Mouse (Mus musculus): ENCODE results near the gene Tnks2.
"Not testable (repeated sequence)": the region's sequence is repeated elsewhere in the genome, so short reads cannot be mapped to it uniquely, and the experiment has no call there.

Gene Tnks2

DNA sequence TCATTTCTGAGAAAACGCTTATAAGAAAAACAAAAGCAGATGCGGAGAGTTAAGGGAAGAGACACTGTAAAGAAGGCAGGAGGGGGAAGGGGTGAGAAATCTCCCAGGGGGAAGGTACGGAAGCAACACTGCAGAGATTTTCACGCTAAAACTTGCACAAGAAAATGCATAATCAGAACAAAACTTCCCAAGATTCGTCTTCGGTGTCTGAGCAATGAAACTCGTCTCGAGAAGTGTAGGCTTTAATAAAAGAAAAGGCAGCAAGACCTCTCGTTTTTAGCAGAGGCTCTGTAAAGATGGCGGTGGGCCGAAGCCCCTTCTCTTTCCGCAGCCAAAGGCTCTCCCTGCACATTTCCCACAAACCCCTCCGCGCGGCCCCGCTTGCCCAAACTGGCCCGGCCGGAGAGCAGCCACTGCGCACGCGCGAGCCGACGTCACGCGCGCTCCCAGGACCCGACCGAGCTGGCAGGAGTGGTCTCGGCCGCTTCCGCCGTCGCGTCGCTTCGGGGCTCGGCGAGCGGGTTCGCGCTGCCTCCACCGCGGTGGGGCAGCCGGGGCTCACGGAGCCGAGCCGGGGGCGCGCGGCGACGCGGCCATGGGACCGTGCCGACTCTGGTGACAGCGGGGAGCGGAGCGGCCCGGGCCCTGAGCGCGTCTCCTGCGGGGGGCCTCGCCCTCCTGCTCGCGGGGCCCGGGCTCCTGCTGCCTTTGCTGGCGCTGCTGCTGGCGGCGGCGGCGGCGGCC, at the start of gene Tnks2:
Gene Tnks2 (plus strand): TSS at position 445 of the 744 bp plus-strand sequence.
- DNase-seq, result peak; percentile 97

DNA sequence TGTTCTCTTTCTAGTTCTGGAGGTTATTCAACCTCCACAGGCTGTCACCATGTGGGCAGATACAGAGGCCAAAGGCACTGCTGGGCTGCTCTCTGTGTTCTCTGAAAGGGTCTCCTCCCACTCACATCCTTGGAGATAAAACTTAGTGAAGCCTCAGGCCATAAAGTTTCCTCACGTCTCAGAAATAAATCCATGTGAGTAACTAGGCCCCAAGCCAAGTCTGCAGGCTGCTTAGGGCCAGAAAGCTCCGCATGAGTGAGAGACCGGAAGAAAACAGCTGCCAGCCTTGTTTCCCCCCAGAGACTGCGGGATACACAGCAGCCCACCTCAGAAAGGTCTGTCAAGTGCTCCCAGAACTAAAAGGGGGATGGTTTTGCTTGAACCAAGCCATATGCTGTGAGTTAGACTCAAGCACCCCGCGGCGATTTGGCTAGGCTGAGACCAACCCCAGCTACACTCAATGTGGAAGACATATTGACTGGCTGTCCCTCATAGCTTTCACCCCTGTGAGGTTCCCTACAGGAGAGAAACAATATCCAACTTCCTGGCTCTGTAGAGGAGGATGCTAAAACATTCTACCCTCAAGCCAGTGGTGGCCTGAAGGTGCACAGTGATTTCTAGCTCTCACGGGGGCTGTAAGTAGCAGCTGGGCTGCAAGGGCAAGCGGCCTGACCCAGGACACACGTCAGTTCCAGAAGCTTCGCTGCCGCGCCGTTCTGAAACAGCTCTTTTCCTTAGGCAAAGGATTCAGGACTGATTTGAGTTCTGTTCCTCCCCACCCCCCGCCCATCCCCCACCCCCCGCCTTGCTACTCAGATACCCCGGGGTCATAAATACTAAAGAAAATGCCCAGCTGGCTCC, 43.9 kb upstream of the Tnks2 start:
- no peak for DNase-seq

DNA sequence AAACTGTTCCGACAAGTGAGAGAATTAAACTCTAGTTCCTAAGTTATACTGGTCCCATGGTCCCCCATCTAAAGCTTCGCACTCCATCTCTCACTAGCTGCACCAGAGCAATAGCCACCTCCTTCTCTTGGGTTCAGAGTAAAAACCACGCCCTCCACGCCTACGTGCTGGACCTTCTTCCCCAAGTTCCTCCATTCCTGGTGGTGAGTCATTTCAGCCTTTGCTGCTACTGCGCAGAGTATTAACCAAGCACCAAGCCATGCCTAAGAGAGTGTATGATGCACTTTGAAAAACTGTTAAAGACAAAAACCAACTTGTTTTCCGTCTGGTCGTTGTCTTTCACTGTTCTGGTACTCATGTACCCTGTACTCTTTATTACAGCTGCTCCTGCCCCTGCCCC, 41.4 kb upstream of the Tnks2 start:
- no peak for DNase-seq

DNA sequence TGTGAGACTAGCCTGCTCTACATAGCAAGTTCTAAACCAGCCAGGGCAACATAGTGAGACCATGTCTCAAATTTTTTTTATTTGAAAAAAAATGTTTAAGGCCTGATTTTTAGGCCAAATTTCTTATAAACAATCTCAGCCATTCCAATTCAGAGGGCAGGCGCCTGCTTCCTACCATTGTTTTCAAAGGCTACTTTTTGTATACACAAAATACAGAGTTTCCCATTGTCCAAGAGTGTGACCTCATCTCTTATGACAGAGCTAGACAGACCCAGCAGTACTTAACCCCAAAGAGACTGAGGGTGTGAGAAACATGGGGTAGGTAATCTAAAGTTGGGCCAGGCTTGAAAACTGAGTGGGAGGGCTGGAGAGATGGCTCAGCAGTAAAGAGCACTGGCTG, 40.6 kb upstream of the Tnks2 start:
- no peak for DNase-seq

DNA sequence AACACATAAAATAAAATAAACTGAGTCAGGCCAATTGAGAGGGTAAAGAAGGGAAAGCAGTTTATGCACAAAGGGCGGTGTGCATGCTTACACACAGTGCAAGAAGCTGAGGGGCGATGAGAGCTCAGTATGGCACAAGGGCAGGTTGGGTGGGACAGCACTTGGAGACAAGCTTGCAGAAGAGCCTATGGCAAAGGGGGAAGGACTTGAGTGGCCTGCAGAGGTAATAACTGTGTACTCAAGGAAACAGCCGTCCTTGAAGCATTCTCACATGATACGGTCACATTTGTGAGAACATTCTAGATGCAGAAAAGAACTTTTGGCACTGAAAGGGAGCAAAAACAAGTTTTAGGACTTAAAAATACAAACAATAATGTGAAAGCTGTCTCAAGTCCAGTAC, 40.0 kb upstream of the Tnks2 start:
- DNase-seq, result no peak

DNA sequence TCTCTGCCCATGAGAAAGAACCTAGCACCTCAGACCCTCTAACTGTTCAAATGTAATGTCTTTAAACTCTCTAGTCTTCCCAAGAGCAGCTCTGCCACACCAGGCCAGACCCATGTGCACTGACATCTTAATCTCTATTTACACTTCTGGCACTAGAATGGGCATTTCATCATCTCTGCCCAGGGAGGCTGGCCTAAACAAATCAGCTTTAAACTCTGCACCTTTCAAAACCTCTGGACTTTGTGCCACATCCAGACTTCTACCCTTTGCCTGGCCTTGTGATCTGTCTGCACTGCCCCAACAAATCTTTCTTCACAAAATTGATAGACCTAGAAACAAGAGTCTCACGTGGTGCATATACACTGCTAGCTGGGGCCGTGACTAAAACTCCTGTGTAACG, 38.8 kb upstream of the Tnks2 start:
- no peak for DNase-seq

DNA sequence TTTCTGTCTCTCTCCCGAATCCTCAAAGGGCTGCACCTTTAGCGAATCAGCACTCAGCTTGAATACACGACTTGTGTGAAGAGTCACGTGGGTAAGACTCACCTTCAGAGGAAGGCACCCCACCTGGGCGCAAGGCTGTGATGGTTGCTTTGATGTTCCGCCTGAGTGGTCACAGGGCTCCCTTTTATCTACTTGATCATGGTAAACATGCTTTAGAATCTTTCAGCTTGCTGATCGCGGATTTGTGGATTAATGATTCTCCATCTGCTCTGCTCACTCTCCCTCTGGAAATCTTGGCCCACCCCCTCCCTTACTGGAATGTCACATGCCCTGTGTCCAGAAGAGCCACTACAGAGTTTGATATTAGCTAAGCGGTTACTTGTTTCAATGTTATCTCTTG, 37.1 kb upstream of the Tnks2 start:
- DNase-seq, result no peak

DNA sequence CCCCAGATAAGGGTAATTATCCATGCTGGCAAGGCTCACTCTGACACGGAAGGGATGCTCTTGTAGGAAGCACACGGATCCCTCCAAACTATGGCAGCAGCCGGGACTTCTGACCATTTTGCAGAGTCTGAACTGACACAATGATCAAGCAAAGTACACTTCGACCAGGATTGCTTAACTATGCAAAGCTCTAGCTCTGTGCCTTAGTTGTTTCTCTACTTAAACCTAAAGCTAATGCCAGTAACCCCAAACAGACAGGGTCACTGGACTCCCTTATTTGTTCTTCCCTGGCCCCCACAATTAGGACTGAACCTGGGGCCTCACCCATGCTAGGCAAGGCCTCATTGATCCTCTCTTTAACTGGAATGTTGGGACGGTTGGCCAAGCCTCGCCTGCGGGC, 33.7 kb upstream of the Tnks2 start:
- DNase-seq, result no peak

DNA sequence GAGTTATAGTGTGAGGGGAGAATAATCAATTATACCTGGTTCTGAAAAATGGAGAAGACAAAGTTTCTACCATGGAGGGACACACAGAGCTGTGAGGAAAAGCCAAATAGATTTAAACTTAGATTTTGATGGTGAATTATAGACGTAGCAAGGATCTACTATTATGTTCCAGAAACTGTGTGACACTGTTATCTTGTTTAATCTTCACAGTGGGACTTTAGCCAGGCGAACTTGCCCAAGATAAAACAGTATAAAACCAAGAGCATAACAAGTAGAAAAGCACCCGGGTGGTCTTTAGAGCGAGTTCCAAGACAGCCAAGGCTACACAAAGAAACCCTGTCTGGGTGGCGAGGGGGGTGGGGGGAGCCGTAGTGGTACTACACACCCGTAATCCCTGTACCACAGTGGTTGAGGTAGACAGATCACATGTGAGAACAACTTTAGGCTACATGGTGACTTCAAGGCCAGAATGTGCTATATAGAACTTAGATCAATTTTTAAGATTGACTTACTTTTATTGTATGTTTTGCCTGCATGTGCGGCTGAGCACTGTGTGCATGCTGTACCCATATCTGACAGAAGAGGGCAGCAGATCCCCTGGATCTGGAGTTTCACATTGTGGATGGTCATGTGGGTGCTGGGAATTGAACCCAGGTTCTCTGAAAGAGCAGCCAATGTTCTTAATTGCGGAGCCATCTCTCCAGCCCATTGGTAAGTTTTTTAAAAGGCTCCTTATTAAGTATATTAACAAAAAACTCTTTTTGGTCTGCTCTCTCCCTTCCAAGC, 32.0 kb upstream of the Tnks2 start:
- no peak for DNase-seq

DNA sequence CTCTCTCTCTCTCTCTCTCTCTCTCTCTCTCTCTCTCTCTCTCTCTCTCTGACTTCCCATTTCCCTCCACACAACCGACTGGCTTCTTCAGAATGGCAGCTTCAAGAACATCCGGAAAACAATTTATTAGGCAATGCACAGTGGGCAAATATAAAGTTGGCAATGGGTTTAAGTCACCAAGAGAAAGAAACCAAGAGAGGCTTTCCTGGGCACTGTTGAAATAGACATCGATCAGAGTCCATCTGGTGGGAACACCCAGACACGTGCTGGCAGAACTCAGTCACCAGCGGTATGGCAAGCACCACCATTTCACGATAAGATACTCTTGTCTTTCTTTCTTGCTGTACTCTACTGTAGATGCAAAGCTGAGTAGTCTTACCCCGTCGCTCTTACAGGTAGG, 30.6 kb upstream of the Tnks2 start:
- DNase-seq, result no peak

DNA sequence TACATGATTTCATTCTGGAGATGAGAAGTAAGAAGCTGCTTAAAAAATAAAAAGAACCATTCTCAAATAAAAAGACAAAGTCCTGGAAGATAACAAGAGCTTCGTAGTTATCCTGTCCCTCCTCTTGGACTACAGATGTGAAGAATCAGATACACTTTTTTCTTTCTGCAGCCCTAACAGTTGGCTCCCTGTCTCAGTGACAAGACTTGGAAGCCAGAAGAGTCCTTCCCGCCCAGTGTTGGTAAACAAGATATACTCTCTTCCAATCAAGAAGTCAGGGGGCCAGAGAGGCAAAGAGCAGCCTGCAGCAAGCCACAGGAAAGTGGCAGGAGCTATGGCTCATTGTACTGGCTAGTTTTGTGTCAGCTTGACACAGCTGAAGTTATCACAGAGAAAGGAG, 27.2 kb upstream of the Tnks2 start:
- DNase-seq, result no peak

DNA sequence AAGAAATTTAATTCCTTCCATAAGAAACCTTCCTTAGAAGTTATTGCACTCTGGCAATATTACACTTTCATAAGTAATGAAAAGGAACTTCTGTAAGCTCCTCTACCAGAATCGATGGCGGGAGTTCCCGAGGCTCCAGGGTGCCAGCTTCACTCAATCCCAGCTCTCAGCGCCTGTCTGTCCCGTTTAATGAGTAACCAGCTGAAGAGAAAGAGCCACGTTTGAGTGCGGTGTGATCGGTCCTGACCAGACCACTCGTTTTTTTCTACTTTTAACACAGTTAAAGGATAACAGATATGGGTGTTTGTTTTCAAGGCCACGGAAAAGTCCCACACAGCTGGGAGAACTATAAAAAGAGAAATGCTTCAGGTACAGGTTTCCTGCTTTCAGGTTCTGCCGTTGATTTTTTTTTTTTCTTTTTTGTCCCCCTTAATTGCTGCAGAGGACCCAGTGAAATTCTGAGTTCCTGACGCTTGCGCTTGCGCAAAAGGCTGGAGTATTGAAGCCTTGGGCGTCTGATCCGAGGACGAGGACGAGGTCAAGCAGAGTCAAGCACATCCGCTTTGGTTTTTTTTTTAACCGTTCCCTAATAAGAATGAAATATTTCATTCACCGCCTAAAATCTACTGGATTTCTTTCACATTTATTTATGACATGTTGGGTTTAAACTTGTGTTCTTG, 25.5 kb upstream of the Tnks2 start:
- DNase-seq, result no peak

DNA sequence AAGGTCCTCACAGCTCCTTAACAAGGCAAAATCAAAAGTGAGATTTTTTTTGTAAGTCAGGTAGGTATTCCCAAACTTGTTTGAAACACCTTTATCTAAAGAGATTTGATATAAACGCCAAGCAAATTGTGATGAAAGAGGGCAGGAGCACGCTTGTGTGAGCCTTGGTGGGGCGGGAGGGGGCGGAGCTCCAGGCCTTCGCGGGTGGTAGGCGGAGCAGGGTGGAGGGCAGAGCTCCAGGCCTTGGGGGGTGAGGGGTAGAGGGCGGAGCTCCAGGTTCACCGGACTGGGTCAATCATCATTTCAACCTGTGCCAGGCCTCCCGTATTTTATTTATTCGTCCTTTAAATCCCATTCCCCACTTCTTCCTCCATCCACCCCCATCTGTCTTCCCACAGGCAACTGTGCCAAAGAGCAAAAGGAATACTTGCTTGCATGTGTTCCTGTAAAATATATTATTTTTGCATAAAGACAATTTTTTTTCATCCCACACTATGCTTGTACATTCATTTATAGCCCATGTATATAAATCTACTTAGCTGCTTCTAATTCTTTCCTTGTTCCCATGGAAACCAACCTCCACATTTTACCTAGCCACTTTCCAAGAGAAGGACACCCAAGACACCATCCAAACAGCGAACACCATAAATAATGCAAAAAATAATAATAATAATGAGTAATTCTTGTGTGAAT, 24.4 kb upstream of the Tnks2 start:
- DNase-seq, result no peak

DNA sequence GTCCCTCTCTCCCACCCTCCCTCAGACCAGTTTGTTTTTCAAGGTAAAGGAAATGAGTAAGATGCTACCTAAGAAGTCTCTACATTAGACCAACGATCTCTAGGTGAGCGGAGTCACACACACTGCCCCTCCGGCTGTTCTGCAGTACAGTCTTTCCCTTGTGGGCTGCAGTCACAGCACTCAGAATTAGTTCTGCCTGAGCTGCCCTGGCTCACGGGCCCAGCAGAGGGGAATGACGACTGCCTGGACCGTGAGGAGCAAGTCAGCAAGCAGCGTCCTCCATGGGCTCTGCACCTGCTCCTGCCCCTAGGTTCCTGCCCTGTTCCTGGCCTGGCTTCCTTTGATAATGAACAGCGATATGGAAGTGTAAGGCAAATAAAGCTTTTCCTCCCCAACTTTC, 22.0 kb upstream of the Tnks2 start:
- DNase-seq, result no peak

DNA sequence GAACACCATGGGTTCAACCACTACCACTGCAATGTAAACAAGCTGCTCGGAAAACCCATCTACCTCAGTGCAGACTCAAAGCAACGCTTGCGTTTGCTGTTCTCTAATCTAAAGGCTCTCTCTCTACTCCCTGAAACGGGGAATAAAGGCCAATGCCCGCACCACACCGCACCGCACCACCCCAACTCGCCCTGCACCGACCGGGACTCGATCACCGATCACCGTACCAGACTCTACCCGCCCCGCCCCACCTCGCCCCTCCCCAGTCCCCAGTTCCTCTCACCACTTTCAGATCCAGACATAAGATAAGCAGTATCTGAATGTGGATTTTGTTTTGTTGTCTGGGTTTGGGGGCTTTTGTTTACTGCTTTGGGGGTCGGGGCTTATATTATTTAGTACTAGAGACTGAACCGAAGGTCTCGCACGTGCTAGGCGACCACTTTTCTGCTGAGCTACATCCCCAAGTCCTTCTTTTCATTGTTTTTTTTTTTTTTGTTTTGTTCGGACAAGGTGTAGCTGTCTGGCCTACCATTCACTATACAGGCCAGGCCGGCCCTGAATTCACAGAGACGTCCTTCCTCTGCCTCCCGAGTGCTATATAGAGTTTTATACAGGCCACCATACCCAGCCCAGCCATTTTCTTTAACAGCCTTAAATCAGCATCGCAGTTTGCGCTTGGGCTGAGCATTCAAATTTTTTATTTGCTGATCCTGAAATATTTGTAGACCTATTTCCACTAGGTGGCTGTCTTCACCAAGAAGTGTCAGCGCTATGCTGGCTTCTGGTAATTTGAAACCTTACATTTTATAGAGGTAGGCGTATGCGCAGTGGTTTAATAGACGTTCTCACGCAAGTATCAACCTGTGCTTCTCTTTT, 18.4 kb upstream of the Tnks2 start:
- peak; percentile 42 for DNase-seq

DNA sequence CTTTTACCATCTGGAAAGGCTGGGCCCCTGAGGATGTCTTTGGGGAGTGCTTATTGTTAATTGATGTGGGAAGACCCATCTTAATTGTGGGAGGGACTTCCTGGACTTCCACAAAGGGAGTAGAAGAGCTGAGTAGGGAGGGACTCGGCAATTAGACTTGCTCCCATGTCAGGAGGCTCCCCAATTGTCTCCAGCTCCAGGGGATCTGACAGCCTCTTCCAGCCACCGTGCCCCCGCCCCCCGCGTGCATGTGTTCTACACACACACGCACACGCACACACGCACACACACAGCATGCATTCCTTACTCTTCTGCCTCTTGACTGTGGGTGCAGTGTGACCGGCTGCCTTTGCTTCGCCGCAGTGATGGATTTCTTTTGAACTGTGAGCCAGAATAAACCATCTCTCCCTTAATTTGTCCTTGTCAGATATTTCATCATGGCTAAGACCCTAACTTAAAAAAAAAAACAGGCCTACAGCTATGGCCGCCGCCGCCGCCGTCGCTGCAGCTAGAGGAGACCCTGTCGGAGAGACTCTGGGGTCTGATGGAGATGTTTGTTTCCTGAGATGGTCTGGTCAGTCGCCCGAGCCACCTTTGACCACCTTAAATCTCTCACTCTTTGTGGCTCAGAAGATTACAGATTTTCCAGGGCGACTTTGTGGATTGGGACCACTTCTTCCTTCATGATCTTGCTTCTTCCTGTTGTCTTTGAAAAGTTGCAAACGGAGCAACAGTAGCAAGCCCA, 15.7 kb upstream of the Tnks2 start:
- DNase-seq, result no peak

DNA sequence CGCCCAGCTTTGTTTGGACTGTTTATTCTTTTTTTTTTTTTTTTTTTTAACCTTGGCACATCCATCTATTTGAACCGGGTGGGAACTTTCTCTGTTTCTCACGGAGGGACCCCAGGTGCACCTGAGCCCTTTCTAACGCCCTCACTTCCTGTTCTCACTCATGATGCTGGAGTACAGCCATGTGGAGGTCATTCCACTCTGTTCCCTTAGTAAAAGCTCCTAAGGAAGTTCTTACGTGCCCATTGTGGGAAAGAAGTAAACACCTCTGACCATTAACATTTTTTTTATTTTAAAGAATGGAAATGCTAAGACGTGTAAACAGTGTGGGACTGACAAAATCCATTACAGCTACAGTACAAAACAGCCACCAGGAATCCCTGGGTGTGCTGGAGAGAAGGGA, 14.8 kb upstream of the Tnks2 start:
- DNase-seq, result no peak

DNA sequence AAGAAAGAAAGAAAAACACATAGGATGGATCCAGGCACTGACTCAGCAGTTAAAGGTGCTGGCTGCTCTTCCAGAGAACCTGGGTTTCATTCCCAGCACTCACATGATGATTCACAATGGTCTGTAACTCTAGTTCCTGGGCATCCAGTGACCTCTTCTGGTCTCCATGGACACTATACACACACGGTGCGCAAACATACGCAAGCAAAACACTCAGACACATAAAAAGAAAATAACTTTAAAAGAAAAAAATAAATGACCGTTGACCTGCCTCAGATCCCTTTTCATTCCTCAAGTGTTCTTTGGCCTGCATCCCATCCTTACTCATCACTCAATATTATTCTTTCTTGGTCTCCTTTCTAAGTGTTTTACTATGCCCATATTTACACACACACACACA, 13.6 kb upstream of the Tnks2 start:
- no peak for DNase-seq

DNA sequence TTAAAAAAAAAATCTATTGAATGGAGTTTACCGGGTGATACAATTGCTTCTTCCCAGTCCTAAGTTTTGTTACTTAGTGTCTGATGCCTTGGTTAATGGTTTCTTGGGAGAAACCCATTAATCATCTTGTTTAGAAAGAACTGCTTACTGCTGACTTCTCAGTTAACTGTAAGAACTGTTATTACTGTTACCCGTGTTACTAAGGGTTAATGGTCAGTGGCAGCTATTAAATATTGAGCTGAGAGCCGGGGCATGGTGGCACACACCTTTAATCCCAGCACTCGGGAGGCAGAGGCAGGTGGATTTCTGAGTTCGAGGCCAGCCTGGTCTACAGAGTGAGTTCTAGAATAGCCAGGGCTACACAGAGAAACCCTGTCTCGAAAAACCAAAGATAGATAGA, 12.7 kb upstream of the Tnks2 start:
- DNase-seq, result not testable (repeated sequence)

DNA sequence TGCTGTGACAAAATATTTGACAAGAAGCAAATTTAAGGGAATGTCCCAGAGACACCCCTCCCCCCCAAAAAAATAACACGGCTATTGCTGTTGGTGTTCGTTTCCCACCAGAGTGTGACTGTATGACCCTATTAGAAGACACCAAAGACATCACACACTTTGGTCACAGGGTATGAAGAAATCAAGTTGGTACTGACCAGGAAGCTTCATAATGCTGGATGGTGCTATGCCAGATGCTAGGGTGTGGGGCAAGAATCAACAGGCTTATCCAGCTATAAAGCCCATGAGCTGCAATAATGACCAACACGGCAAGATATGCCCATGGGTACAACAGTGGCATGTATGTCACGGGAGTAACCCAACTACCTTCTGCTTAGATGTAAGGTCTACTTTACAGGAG, 11.3 kb upstream of the Tnks2 start:
- DNase-seq, result no peak

DNA sequence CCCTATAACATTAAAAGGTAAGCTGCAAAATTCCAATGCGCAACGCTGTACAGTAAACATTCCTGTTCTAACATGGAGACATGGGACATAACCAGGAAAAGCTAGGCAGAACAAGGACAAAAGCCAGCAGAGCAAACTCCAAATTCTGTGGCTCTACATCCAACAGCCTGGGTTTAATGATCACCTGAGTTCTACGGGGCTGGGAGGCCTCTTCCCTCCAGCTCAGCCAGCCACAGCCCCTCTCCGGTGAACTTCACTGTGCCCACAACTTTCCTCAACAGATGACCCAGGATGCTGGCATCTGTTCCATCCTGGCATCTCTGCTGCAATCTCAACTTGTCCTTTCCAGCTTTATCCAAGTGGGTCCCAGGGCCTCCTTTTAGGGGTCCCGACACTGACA, 6.4 kb upstream of the Tnks2 start:
- no peak for DNase-seq
